Mouse (Mus musculus): ENCODE data around the gene Ndufv1. TPM values are rescaled to one million over a fixed set of nuclear protein-coding genes. Genes with fewer than 3 reads are reported as not detected.

The Ndufv1 gene
- polyA plus RNA-seq, 1 experiment from 2014 or later: 294 TPM

DNA sequence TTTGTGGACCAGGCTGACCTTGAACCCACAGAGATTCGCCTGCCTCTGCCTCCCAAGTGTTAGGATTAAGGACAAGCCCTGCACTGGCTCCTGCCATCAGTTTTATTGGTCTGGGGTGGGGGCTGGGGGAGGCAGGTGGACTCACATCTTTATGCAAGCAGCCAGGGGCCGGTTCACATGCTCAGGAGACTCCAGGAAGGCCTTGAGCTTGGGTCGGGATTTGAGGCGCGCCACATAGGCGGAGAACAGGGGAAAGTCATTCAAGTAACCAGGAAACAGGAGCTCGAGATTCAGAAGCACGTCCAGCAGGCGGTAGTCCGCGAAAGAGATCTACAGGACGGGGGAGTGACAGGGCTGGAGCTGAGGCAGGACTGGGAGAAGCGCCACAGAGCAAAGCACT is 44.8 kb upstream of the Ndufv1 start:
- no peak overlapping the region for H3K4me3 ChIP-seq (replicated peaks; ENCODE audit: low read depth, low read length)

DNA sequence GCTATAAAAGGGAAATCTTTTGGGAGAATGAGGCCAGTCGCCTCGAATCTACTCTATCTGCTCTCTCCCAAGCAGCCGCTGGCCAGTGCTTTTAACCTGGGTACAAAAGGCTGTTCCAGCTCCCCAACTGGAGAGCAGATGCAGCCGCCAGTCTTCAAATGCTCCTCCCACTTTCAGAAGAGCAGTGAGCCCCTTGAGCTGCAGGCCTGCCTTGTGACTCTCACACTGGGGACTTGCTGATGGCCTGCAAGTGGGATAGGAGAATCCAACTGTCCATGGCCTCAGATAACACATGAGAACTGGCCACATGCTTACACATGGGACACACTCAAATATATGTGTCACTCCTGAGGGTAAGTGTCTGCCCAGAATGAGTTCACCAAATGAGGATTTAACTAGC is 44.1 kb upstream of the Ndufv1 start:
- H3K36me3 ChIP-seq (ENCODE audit: insufficient read depth, low read length): no peaks in the 10 kb centered on the region
- TF ChIP-seq CTCF (IDR thresholded peaks at IDR 0.05; ENCODE audit: low read depth): no peak
- WGBS: 42% methylated on average over 4 of the region's 4 CpGs
- ATAC-seq (replicated peaks; ENCODE audit: low FRiP score, low read depth) (no peak), DNase-seq (ENCODE audit: low spot score) (no peak)
- peaks cover 4% of the 10 kb centered on the region; the same call in 1 of the 2 replicates for H3K4me1 ChIP-seq (replicated peaks; ENCODE audit: insufficient read depth, low read length)
- no peak overlapping the region for H3K27ac ChIP-seq
- no peak overlapping the region for H3K4me3 ChIP-seq (replicated peaks; ENCODE audit: low read depth, low read length)
- no peak overlapping the region for H3K4me2 ChIP-seq (ENCODE audit: low read length)
- H3K9me3 ChIP-seq (replicated peaks; ENCODE audit: low read length): no peaks in the 10 kb centered on the region
- no peak overlapping the region for H3K9ac ChIP-seq (ENCODE audit: low read depth, low read length)
- no peaks in the 10 kb centered on the region for H3K27me3 ChIP-seq (ENCODE audit: insufficient read depth, low read length)

More for the DNA sequence above, 44.8 kb upstream of the Ndufv1 start:
- Histone ChIP-seq H3K27me3 (ENCODE audit: insufficient read depth, low read length) (no peaks in the 10 kb centered on the region), H3K27ac (no peak overlapping the region), H3K9ac (ENCODE audit: low read depth, low read length) (no peak overlapping the region), H3K9me3 (replicated peaks; ENCODE audit: low read length) (no peaks in the 10 kb centered on the region), H3K4me1 (replicated peaks; ENCODE audit: insufficient read depth, low read length) (peaks cover 4% of the 10 kb centered on the region; the same call in 1 of the 2 replicates), H3K4me2 (ENCODE audit: low read length) (no peak overlapping the region), H3K36me3 (ENCODE audit: insufficient read depth, low read length) (no peaks in the 10 kb centered on the region)
- DNase-seq (ENCODE audit: low spot score) (no peak), ATAC-seq (replicated peaks; ENCODE audit: low FRiP score, low read depth) (no peak)
- WGBS: 80% methylated on average over 13 of the region's 13 CpGs
- no peak for TF ChIP-seq CTCF (IDR thresholded peaks at IDR 0.05; ENCODE audit: low read depth)

DNA sequence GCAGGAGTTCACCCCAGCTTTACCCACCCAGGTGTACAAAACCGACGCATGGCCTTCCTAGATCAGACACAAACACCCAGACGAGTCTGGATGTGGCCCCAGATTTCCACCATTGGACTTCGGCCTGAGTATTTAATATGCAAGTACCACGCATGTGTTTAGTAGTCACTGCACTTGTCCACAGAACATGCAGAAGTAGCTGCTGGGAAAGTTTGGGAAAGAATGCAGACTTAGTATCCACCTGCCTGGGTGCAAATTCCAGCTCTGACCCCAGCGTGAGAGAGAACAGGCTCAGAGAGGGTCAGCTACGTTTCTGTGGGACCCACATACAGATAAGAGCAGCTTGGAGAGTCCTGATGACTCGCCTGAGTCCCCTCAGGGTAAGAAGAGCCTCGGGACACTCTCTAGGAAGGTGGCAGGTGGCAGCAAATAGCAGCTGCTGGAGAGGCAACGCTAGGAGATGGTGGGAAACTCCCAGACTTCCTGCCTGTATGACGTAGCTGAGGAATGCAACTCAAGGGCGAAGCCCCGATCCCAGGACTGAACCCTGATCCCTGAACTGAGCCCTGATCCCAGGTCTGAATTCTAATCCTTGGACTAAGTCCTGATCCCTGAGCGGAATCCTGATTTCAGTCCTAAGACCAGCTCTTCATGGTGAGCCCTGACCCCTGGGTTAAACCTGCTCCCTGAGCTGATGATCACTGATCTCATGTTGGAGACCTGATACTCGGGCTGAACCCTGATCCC is 43.5 kb upstream of the Ndufv1 start:
- no peak overlapping the region for H3K9ac ChIP-seq (ENCODE audit: low read depth, low read length)
- no peaks in the 10 kb centered on the region for H3K36me3 ChIP-seq (ENCODE audit: insufficient read depth, low read length)
- peaks cover 4% of the 10 kb centered on the region; the same call in 1 of the 2 replicates for H3K4me1 ChIP-seq (replicated peaks; ENCODE audit: insufficient read depth, low read length)
- no peak overlapping the region for H3K27ac ChIP-seq
- H3K4me3 ChIP-seq (replicated peaks; ENCODE audit: low read depth, low read length): no peak overlapping the region
- peak; percentile 40 for ATAC-seq (replicated peaks; ENCODE audit: low FRiP score, low read depth)
- H3K4me2 ChIP-seq (ENCODE audit: low read length): no peak overlapping the region
- no peaks in the 10 kb centered on the region for H3K9me3 ChIP-seq (replicated peaks; ENCODE audit: low read length)
- DNase-seq (ENCODE audit: low spot score): peak; percentile 31
- H3K27me3 ChIP-seq (ENCODE audit: insufficient read depth, low read length): no peaks in the 10 kb centered on the region
- TF ChIP-seq CTCF (IDR thresholded peaks at IDR 0.05; ENCODE audit: low read depth): no peak
- 53% methylated on average over 15 of the region's 15 CpGs for WGBS

DNA sequence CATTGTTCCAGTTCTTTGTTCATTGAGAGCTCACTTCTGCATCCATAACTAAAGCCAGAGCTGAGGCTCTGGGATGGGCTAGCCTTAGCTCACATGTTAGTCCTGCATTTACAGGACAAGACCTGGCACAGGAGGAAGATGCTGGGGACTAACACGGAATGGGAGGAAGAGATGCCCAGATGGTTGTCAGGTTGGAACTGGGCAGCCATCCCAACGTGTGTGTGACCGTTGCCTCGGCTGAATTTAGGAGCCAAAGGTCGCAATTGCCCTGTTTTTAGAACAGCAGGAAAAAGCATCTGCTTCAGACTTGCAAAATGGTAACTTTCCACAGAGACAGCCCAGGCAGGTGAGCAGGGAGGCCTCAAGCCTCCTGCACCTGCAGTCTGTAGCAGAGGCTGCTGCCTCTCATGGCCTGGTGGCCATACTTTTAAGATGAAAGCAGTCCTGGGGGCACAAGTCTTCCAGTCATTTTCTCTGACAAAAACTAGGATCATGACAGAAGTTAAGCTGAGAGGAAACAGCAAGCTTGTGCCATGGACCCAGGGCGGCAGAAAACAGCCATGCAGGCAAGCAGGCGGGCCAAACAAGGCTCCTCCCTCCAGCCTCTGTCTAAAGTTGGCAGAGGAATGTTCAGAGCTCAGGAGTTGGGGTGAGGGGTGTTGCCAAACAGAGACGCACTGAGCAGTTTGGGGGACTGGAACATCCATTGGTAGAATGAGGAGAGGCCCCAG is 42.8 kb upstream of the Ndufv1 start:
- H3K4me1 ChIP-seq (replicated peaks; ENCODE audit: insufficient read depth, low read length): peaks cover 4% of the 10 kb centered on the region; the same call in 1 of the 2 replicates
- WGBS: 63% methylated on average over 8 of the region's 8 CpGs
- H3K4me2 ChIP-seq (ENCODE audit: low read length): no peak overlapping the region
- no peaks in the 10 kb centered on the region for H3K9me3 ChIP-seq (replicated peaks; ENCODE audit: low read length)
- no peak overlapping the region for H3K4me3 ChIP-seq (replicated peaks; ENCODE audit: low read depth, low read length)
- no peak for TF ChIP-seq CTCF (IDR thresholded peaks at IDR 0.05; ENCODE audit: low read depth)
- H3K9ac ChIP-seq (ENCODE audit: low read depth, low read length): no peak overlapping the region
- no peak for DNase-seq (ENCODE audit: low spot score)
- H3K27ac ChIP-seq: no peak overlapping the region
- ATAC-seq (replicated peaks; ENCODE audit: low FRiP score, low read depth): no peak
- H3K27me3 ChIP-seq (ENCODE audit: insufficient read depth, low read length): no peaks in the 10 kb centered on the region
- no peaks in the 10 kb centered on the region for H3K36me3 ChIP-seq (ENCODE audit: insufficient read depth, low read length)

DNA sequence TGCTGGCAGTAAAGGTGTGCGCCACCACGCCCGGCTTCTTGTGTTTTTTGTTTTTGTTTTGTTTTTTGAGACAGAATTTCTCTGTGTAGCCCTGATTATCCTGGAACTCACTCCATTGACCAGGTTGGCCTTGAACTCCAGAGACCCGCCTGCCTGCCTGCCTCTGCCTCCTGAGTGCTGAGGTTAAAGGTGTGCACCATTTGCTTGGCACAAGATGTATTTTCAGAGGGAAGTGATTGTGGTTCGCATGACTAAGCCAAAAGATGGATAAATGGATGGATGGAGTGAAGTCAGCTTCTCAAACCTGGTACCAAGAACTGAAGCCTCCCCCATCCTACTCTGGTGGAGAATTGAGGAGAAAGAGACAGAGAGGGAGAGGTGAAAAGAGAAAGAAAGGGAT is 42.0 kb upstream of the Ndufv1 start:
- TF ChIP-seq CTCF (IDR thresholded peaks at IDR 0.05; ENCODE audit: low read depth): no peak
- no peak for ATAC-seq (replicated peaks; ENCODE audit: low FRiP score, low read depth)
- Histone ChIP-seq H3K27me3 (ENCODE audit: insufficient read depth, low read length) (no peaks in the 10 kb centered on the region), H3K36me3 (ENCODE audit: insufficient read depth, low read length) (no peaks in the 10 kb centered on the region), H3K9me3 (replicated peaks; ENCODE audit: low read length) (no peaks in the 10 kb centered on the region), H3K4me3 (replicated peaks; ENCODE audit: low read depth, low read length) (no peak overlapping the region), H3K4me2 (ENCODE audit: low read length) (no peak overlapping the region), H3K9ac (ENCODE audit: low read depth, low read length) (no peak overlapping the region), H3K27ac (no peak overlapping the region), H3K4me1 (replicated peaks; ENCODE audit: insufficient read depth, low read length) (peaks cover 4% of the 10 kb centered on the region; the same call in 1 of the 2 replicates)
- DNase-seq (ENCODE audit: low spot score): no peak
- WGBS: 89% methylated on average over 5 of the region's 5 CpGs

- no peak for TF ChIP-seq CTCF (IDR thresholded peaks at IDR 0.05; ENCODE audit: low read depth)
- H3K9me3 ChIP-seq (replicated peaks; ENCODE audit: low read length): no peaks in the 10 kb centered on the region
- no peak for ATAC-seq (replicated peaks; ENCODE audit: low FRiP score, low read depth)
- H3K27me3 ChIP-seq (ENCODE audit: insufficient read depth, low read length): no peaks in the 10 kb centered on the region
- WGBS: 70% methylated on average over 5 of the region's 5 CpGs
- no peak overlapping the region for H3K9ac ChIP-seq (ENCODE audit: low read depth, low read length)
- H3K36me3 ChIP-seq (ENCODE audit: insufficient read depth, low read length): no peaks in the 10 kb centered on the region
- no peak overlapping the region for H3K27ac ChIP-seq
- H3K4me1 ChIP-seq (replicated peaks; ENCODE audit: insufficient read depth, low read length): peaks cover 4% of the 10 kb centered on the region; the same call in 1 of the 2 replicates
- no peak overlapping the region for H3K4me2 ChIP-seq (ENCODE audit: low read length)
- no peak for DNase-seq (ENCODE audit: low spot score)
- H3K4me3 ChIP-seq (replicated peaks; ENCODE audit: low read depth, low read length): no peak overlapping the region
Observed at GRCm38 (mm10) chr19:4052516-4053030, 40.0 kb upstream of the Ndufv1 start.
